Mouse (Mus musculus) intestine, postnatal 0 days (tissue): ENCODE measurements around the gene Tmem208. TPM values are rescaled to one million over a fixed set of nuclear protein-coding genes. Genes with fewer than 3 reads are reported as not detected.

Source experiments
- ATAC-seq: fragments of 200-750 bp; cut with Nextera tagmentation; 2 replicates; pipeline ENCODE4 v1.8.0; 2017; ENCODE audit warnings: mild to moderate bottlenecking, moderate TSS enrichment, moderate library complexity
- H3K27ac ChIP-seq: fragments of 300-500 bp; sonication (generic); 2 replicates; pipeline ENCODE4 v1.5.1; 2014; ENCODE audit warnings: mild to moderate bottlenecking, low read depth, low read length, moderate library complexity
- H3K27me3 ChIP-seq: fragments of 300-500 bp; sonication (generic); replicated peaks from 2 replicates; pipeline ENCODE4 v1.6.1; 2014; ENCODE audit warnings: low read length, mixed read lengths; ENCODE audit not compliant: control insufficient read depth, insufficient read depth
- H3K36me3 ChIP-seq: fragments of 300-500 bp; sonication (generic); 2 replicates; pipeline ENCODE4 v1.6.1; 2014; ENCODE audit warnings: mild to moderate bottlenecking, moderate library complexity; ENCODE audit not compliant: control insufficient read depth, insufficient read depth
- H3K4me1 ChIP-seq: fragments of 300-500 bp; sonication (generic); replicated peaks from 2 replicates; pipeline ENCODE4 v1.6.1; 2014; ENCODE audit warnings: antibody characterized with exemption, low read length, mixed read lengths; ENCODE audit not compliant: control insufficient read depth, insufficient read depth
- H3K4me2 ChIP-seq: fragments of 300-500 bp; sonication (generic); replicated peaks from 2 replicates; pipeline ENCODE4 v1.6.1; 2014; ENCODE audit warnings: low read depth, mild to moderate bottlenecking, moderate library complexity
- H3K4me3 ChIP-seq: fragments of 300-500 bp; sonication (generic); 2 replicates; pipeline ENCODE4 v1.5.1; 2014; ENCODE audit warnings: low read depth, low read length
- H3K9ac ChIP-seq: fragments of 300-500 bp; sonication (generic); 2 replicates; pipeline ENCODE4 v1.6.1; 2014; ENCODE audit warnings: mild to moderate bottlenecking, low read depth, low read length
- H3K9me3 ChIP-seq: fragments of 300-500 bp; sonication (generic); 2 replicates; pipeline ENCODE4 v1.6.1; 2016; ENCODE audit warnings: mixed run types; ENCODE audit not compliant: control insufficient read depth
- CTCF ChIP-seq: sonication (generic); IDR thresholded peaks from 2 replicates; pipeline ENCODE4 v1.5.1; 2016; ENCODE audit warnings: low read depth, mild to moderate bottlenecking, control low read depth, antibody characterized with exemption, moderate library complexity
- WGBS: fragments of 180-500 bp; shearing (Covaris S2); extraction: QIAGEN DNeasy Blood & Tissue Kit; methylation state at CpG from one replicate; pipeline ENCODE4 v1.1.7; 2014; 5-methylcytosine and 5-hydroxymethylcytosine counted together
- microRNA counts: library from miRNA; unstranded; fragments of <30 nt; microRNA quantifications from one replicate; lab custom pipeline; 2016
- microRNA-seq: library from miRNA; unstranded; fragments of <30 nt; microRNA quantifications from one replicate; pipeline ENCODE4, GENCODE M21; 2016
- polyA plus RNA-seq: library from polyadenylated mRNA; unstranded; fragments of >200 nt; fragmentation: Nextera tagmentation; extraction: Ambion mirVana; gene quantifications from 2 replicates; pipeline ENCODE4 v1.2.1, GENCODE M21; 2015

The Tmem208 gene
- polyA plus RNA-seq, 1 experiment from 2014 or later, result 184 TPM

DNA sequence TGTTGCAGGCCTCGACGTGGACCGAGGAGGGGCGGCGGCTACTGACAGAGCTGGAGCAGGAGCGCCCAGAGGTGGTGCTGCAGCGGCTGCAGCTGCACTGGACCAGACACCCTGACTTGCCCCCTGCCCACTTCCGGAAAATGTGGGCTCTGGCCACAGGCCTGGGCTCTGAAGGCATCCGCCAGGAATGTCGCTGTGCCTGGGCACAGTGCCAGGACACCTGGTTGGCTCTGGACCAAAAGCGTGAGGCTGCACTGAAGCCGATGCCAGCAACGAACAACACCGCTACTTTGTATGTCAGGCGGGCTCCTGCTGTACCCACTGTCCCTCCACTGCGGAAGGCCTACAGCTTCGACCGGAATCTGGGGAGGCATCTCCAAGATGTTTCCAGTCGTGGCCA, 52.5 kb downstream of the Tmem208 start:
- 50% methylated on average over 19 of the region's 19 CpGs for WGBS
- Histone ChIP-seq H3K9ac (no peak overlapping the region), H3K27ac (no peak overlapping the region), H3K36me3 (no peaks in the 10 kb centered on the region), H3K4me3 (no peak overlapping the region), H3K9me3 (no peaks in the 10 kb centered on the region), H3K27me3 (no peaks in the 10 kb centered on the region), H3K4me1 (no peaks in the 10 kb centered on the region), H3K4me2 (no peak overlapping the region)
- TF ChIP-seq CTCF, result no peak
- ATAC-seq, result no peak

GRCm38 (mm10) chr8:105380308-105380707, 54.2 kb downstream of the Tmem208 start:
- Histone ChIP-seq H3K4me1 (no peaks in the 10 kb centered on the region), H3K9me3 (no peaks in the 10 kb centered on the region), H3K36me3 (no peaks in the 10 kb centered on the region), H3K9ac (no peak overlapping the region), H3K27me3 (no peaks in the 10 kb centered on the region), H3K4me3 (no peak overlapping the region), H3K27ac (no peak overlapping the region), H3K4me2 (no peak overlapping the region)
- 83% methylated on average over 12 of the region's 12 CpGs for WGBS
- no peak for TF ChIP-seq CTCF
- no peak for ATAC-seq

- ATAC-seq, result no peak
- no peaks in the 10 kb centered on the region for H3K9me3 ChIP-seq
- H3K4me3 ChIP-seq, result no peak overlapping the region
- TF ChIP-seq CTCF, result peak; percentile 35
- no peaks in the 10 kb centered on the region for H3K27me3 ChIP-seq
- H3K4me2 ChIP-seq, result no peak overlapping the region
- no peaks in the 10 kb centered on the region for H3K36me3 ChIP-seq
- H3K9ac ChIP-seq, result no peak overlapping the region
- WGBS, result 95% methylated on average over 2 of the region's 2 CpGs
- H3K4me1 ChIP-seq, result no peaks in the 10 kb centered on the region
- no peak overlapping the region for H3K27ac ChIP-seq
Measured at GRCm38 (mm10) chr8:105384070-105384469, 57.9 kb downstream of the Tmem208 start.

MicroRNA genes within 50 kb of the gene (microRNA counts, 519-probe panel; counts per million panel counts)
- microRNA mmu-miR-328 (lab: Ali Mortazavi, UCI), result 2,913 counts per million, percentile 31 among the panel's probes with 10 or more counts

Small RNAs within 50 kb of the gene (microRNA-seq; reads per million reads assigned to microRNA genes)
- not detected for gene Gm27320
- gene Mir328, result 197 reads per million, percentile 56 among the genes with 10 or more reads in this experiment

Other genes starting within 250 kb of the Tmem208 start
- not detected in 2 replicates for gene Ces3b, start 242.6 kb upstream of the Tmem208 start, polyA plus RNA-seq
- gene Ces4a, start 194.6 kb upstream of the Tmem208 start, polyA plus RNA-seq, result not detected in 2 replicates
- 18.9 and 21.8 TPM in 2 replicates for gene Cbfb, start 155.7 kb upstream of the Tmem208 start, polyA plus RNA-seq
- 14.3 and 14.8 TPM in 2 replicates for gene D230025D16Rik, start 101.2 kb upstream of the Tmem208 start, polyA plus RNA-seq
- gene B3gnt9, start 71.2 kb upstream of the Tmem208 start, polyA plus RNA-seq, result 7.1 and 8.1 TPM in 2 replicates
- 50.6 TPM in 2 replicates for gene Tradd, start 61.7 kb upstream of the Tmem208 start, polyA plus RNA-seq
- 6.0 and 6.2 TPM in 2 replicates for gene Fbxl8, start 61.7 kb upstream of the Tmem208 start, polyA plus RNA-seq
- gene Hsf4, start 56.6 kb upstream of the Tmem208 start, polyA plus RNA-seq, result 0.27 and 0.48 TPM in 2 replicates
- gene Nol3, start 50.2 kb upstream of the Tmem208 start, polyA plus RNA-seq, result 0.76 and 0.90 TPM in 2 replicates
- 1.5 and 1.7 TPM in 2 replicates for gene 4931428F04Rik, start 36.5 kb upstream of the Tmem208 start, polyA plus RNA-seq
- 2.5 and 3.1 TPM in 2 replicates for gene Exoc3l, start 30.3 kb upstream of the Tmem208 start, polyA plus RNA-seq
- gene E2f4, start 28.7 kb upstream of the Tmem208 start, polyA plus RNA-seq, result 36.6 and 42.0 TPM in 2 replicates
- 34.2 TPM in 2 replicates for gene Elmo3, start 20.8 kb upstream of the Tmem208 start, polyA plus RNA-seq
- gene Lrrc29, start 76 bp upstream of the Tmem208 start, polyA plus RNA-seq, result 3.8 and 3.9 TPM in 2 replicates
- 1.3 and 1.6 TPM in 2 replicates for gene Fhod1, start 21.6 kb downstream of the Tmem208 start, polyA plus RNA-seq
- 0.31 and 0.40 TPM in 2 replicates for gene Slc9a5, start 22.5 kb downstream of the Tmem208 start, polyA plus RNA-seq
- gene Plekhg4, start 46.9 kb downstream of the Tmem208 start, polyA plus RNA-seq, result 0.13 and 0.20 TPM in 2 replicates
- 0.07 and 0.13 TPM in 2 replicates for gene Kctd19, start 87.1 kb downstream of the Tmem208 start, polyA plus RNA-seq
- gene Lrrc36, start 87.2 kb downstream of the Tmem208 start, polyA plus RNA-seq, result 0.10 and 0.20 TPM in 2 replicates
- gene Tppp3, start 145.2 kb downstream of the Tmem208 start, polyA plus RNA-seq, result 67.9 and 78.5 TPM in 2 replicates
- gene Zdhhc1, start 170.5 kb downstream of the Tmem208 start, polyA plus RNA-seq, result 6.4 and 7.1 TPM in 2 replicates
- gene Hsd11b2, start 192.4 kb downstream of the Tmem208 start, polyA plus RNA-seq, result 1.1 and 4.1 TPM in 2 replicates
- gene Atp6v0d1, start 239.7 kb downstream of the Tmem208 start, polyA plus RNA-seq, result 140 and 151 TPM in 2 replicates